Mouse (Mus musculus) MEL-GATA-1-ER (cell line): ENCODE data around the gene Lrrc28.

Source experiments
- DNase-seq: peaks from one replicate; pipeline ENCODE4 v3.0.0-alpha.2; 2012; ENCODE audit warnings: low read depth; ENCODE audit errors: extremely low read depth

Lrrc28 gene

GRCm38 (mm10) chr7:67493795-67494687, 151.0 kb downstream of the Lrrc28 start:
- DNase-seq = no peak

GRCm38 (mm10) chr7:67487889-67488411, 157.1 kb downstream of the Lrrc28 start:
- no peak for DNase-seq

- DNase-seq = no peak
Measured at GRCm38 (mm10) chr7:67486925-67487760, 157.9 kb downstream of the Lrrc28 start.

- DNase-seq = no peak
Measured at GRCm38 (mm10) chr7:67486417-67486816, 158.7 kb downstream of the Lrrc28 start.

GRCm38 (mm10) chr7:67483698-67484097, 161.4 kb downstream of the Lrrc28 start:
- no peak for DNase-seq

- DNase-seq = no peak
Measured at GRCm38 (mm10) chr7:67479576-67480413, 165.3 kb downstream of the Lrrc28 start.

GRCm38 (mm10) chr7:67479168-67479567, 165.9 kb downstream of the Lrrc28 start:
- no peak for DNase-seq

GRCm38 (mm10) chr7:67477996-67478395, 167.1 kb downstream of the Lrrc28 start:
- DNase-seq = no peak

- DNase-seq = no peak
Measured at GRCm38 (mm10) chr7:67471295-67471694, 173.8 kb downstream of the Lrrc28 start.

- no peak for DNase-seq
Measured at GRCm38 (mm10) chr7:67468802-67469408, 176.2 kb downstream of the Lrrc28 start.

- DNase-seq = no peak
Measured at GRCm38 (mm10) chr7:67468180-67468579, 176.9 kb downstream of the Lrrc28 start.

- no peak for DNase-seq
Measured at GRCm38 (mm10) chr7:67466322-67466721, 178.7 kb downstream of the Lrrc28 start.

- DNase-seq = no peak
Measured at GRCm38 (mm10) chr7:67464633-67465032, 180.4 kb downstream of the Lrrc28 start.

- DNase-seq = no peak
Measured at GRCm38 (mm10) chr7:67463565-67463964, 181.5 kb downstream of the Lrrc28 start.
